Mouse (Mus musculus): ENCODE measurements around the gene Fam102a. TPM values are rescaled to one million over a fixed set of nuclear protein-coding genes. Genes with fewer than 3 reads are reported as not detected.
A peak's percentile ranks its signal among the peaks of the same experiment; 100 is the strongest.

Fam102a gene
- total and polyA plus RNA-seq, 3 experiments = 7.0 to 9.2 (median 7.1) TPM

- H3K9ac ChIP-seq (ENCODE audit: low read depth, low read length) = peak overlapping the region; percentile 74
- H3K4me3 ChIP-seq = peak overlapping the region; percentile 72
- WGBS = 15% methylated on average over 52 of the region's 55 CpGs
- peaks cover 8% of the 10 kb centered on the region for H3K4me1 ChIP-seq (ENCODE audit: control insufficient read depth, insufficient read depth, low read length)
- no peaks in the 10 kb centered on the region for H3K36me3 ChIP-seq (ENCODE audit: control insufficient read depth, insufficient read depth, low read length)
- H3K27me3 ChIP-seq (ENCODE audit: control insufficient read depth, insufficient read depth, low read length) = no peaks in the 10 kb centered on the region
- H3K27ac ChIP-seq = peak overlapping the region; percentile 93
- intact Hi-C loops (cut with DNase I) = no loop called here
- TF ChIP-seq CTCF (IDR thresholded peaks at IDR 0.05) (peak; percentile 77), EP300 (IDR thresholded peaks at IDR 0.05; ENCODE audit: insufficient read depth, low read depth, low read length) (no peak)
- peak; percentile 92 to 94 for DNase-seq
- no peaks in the 10 kb centered on the region for H3K79me2 ChIP-seq (replicated peaks; ENCODE audit: control insufficient read depth, insufficient read depth, low read length)
Observed at GRCm38 (mm10) chr2:32606161-32607142, 71.3 kb downstream of the Fam102a start.

GRCm38 (mm10) chr2:32607262-32607947, 72.3 kb downstream of the Fam102a start:
- intact Hi-C loops (cut with DNase I) = no loop called here

GRCm38 (mm10) chr2:32608141-32608777, 73.1 kb downstream of the Fam102a start:
- H3K27ac ChIP-seq = peak overlapping the region; percentile 93
- intact Hi-C loops (cut with DNase I) = no loop called here
- 3% methylated on average over 25 of the region's 25 CpGs for WGBS

More at GRCm38 (mm10) chr2:32607262-32607947, 72.3 kb downstream of the Fam102a start:
- Histone ChIP-seq H3K4me3 (peak overlapping the region; percentile 72), H3K36me3 (ENCODE audit: control insufficient read depth, insufficient read depth, low read length) (no peaks in the 10 kb centered on the region), H3K27me3 (ENCODE audit: control insufficient read depth, insufficient read depth, low read length) (no peaks in the 10 kb centered on the region), H3K4me1 (ENCODE audit: control insufficient read depth, insufficient read depth, low read length) (peaks cover 5% of the 10 kb centered on the region), H3K79me2 (replicated peaks; ENCODE audit: control insufficient read depth, insufficient read depth, low read length) (no peaks in the 10 kb centered on the region), H3K27ac (peak overlapping the region; percentile 93), H3K9ac (ENCODE audit: low read depth, low read length) (peak overlapping the region; percentile 74)
- 4% methylated on average over 34 of the region's 34 CpGs for WGBS
- peak; percentile 69 to 77 for DNase-seq
- TF ChIP-seq POLR2A (IDR thresholded peaks at IDR 0.05; ENCODE audit: insufficient read depth, low read depth, low read length) (peak; percentile 61; the same call in 1 of the 2 replicates), CTCF (IDR thresholded peaks at IDR 0.05) (no peak), EP300 (IDR thresholded peaks at IDR 0.05; ENCODE audit: insufficient read depth, low read depth, low read length) (0 out of 2 replicates have a peak, but pooled peaks have one; percentile 3)

GRCm38 (mm10) chr2:32608778-32609435, 73.8 kb downstream of the Fam102a start:
- Histone ChIP-seq H3K27me3 (ENCODE audit: control insufficient read depth, insufficient read depth, low read length) (no peaks in the 10 kb centered on the region), H3K27ac (peak overlapping the region; percentile 93), H3K4me3 (peak overlapping the region; percentile 72), H3K4me1 (ENCODE audit: control insufficient read depth, insufficient read depth, low read length) (peaks cover 5% of the 10 kb centered on the region), H3K79me2 (replicated peaks; ENCODE audit: control insufficient read depth, insufficient read depth, low read length) (no peaks in the 10 kb centered on the region), H3K9ac (ENCODE audit: low read depth, low read length) (peak overlapping the region; percentile 61), H3K36me3 (ENCODE audit: control insufficient read depth, insufficient read depth, low read length) (no peaks in the 10 kb centered on the region)
- intact Hi-C loops (cut with DNase I) = no loop called here
- peak in 1 of 2 experiments; percentile 53 for DNase-seq
- TF ChIP-seq POLR2A (IDR thresholded peaks at IDR 0.05; ENCODE audit: insufficient read depth, low read depth, low read length) (no peak), CTCF (IDR thresholded peaks at IDR 0.05) (no peak), EP300 (IDR thresholded peaks at IDR 0.05; ENCODE audit: insufficient read depth, low read depth, low read length) (0 out of 2 replicates have a peak, but pooled peaks have one; percentile 4)
- WGBS = 45% methylated on average over 18 of the region's 18 CpGs

More at GRCm38 (mm10) chr2:32608141-32608777, 73.1 kb downstream of the Fam102a start:
- peak; percentile 87 to 91 for DNase-seq
- peak overlapping the region; percentile 72 for H3K4me3 ChIP-seq
- H3K27me3 ChIP-seq (ENCODE audit: control insufficient read depth, insufficient read depth, low read length) = no peaks in the 10 kb centered on the region
- no peaks in the 10 kb centered on the region for H3K36me3 ChIP-seq (ENCODE audit: control insufficient read depth, insufficient read depth, low read length)
- TF ChIP-seq EP300 (IDR thresholded peaks at IDR 0.05; ENCODE audit: insufficient read depth, low read depth, low read length) (no peak), POLR2A (IDR thresholded peaks at IDR 0.05; ENCODE audit: insufficient read depth, low read depth, low read length) (peak; percentile 70), CTCF (IDR thresholded peaks at IDR 0.05) (peak; percentile 48)
- no peaks in the 10 kb centered on the region for H3K79me2 ChIP-seq (replicated peaks; ENCODE audit: control insufficient read depth, insufficient read depth, low read length)
- peak overlapping the region; percentile 61 for H3K9ac ChIP-seq (ENCODE audit: low read depth, low read length)
- peaks cover 5% of the 10 kb centered on the region for H3K4me1 ChIP-seq (ENCODE audit: control insufficient read depth, insufficient read depth, low read length)

GRCm38 (mm10) chr2:32610610-32611229, 75.6 kb downstream of the Fam102a start:
- peak; percentile 81 for TF ChIP-seq CTCF (IDR thresholded peaks at IDR 0.05)
- TF ChIP-seq EP300 (IDR thresholded peaks at IDR 0.05; ENCODE audit: insufficient read depth, low read depth, low read length) = no peak
- TF ChIP-seq POLR2A (IDR thresholded peaks at IDR 0.05; ENCODE audit: insufficient read depth, low read depth, low read length) = peak; percentile 56; the same call in 1 of the 2 replicates
- Histone ChIP-seq H3K9ac (ENCODE audit: low read depth, low read length) (no peak overlapping the region; the same call in 1 of the 2 replicates), H3K4me1 (ENCODE audit: control insufficient read depth, insufficient read depth, low read length) (peaks cover 5% of the 10 kb centered on the region), H3K27me3 (ENCODE audit: control insufficient read depth, insufficient read depth, low read length) (no peaks in the 10 kb centered on the region), H3K27ac (peak overlapping the region; percentile 62), H3K4me3 (peak overlapping the region; percentile 36), H3K79me2 (replicated peaks; ENCODE audit: control insufficient read depth, insufficient read depth, low read length) (peaks cover 2% of the 10 kb centered on the region; the same call in 1 of the 2 replicates), H3K36me3 (ENCODE audit: control insufficient read depth, insufficient read depth, low read length) (no peaks in the 10 kb centered on the region)
- WGBS = 10% methylated on average over 23 of the region's 23 CpGs
- intact Hi-C loops (cut with DNase I) = loop anchor here (5.0 kb wide), 1 partner anchor 33 kb away; the partner anchor contains the start of gene 9430097D07Rik
- DNase-seq = peak; percentile 75 to 78
